In genomic region chr3:34444802-34445201, GRCm38 (mm10) we compare ENCODE assay signal across 16 mouse cellular contexts.
DNase-seq lines count a peak whose midpoint lies in the region; ATAC-seq lines count a peak whose summit lies in the region.
"Had no signal": no experiment of that assay in that cellular context is flagged by ENCODE, and none has a peak within 500 bp of the region (broad histone marks: within the 10 kb centered on the region; RNA-seq: fewer than 3 reads in every experiment).

No protein-coding gene starts in this region.

- DNase-seq in retina, postnatal 1 day: peak; percentile 56
- DNase-seq in retina, embryonic 14.5 days (ENCODE audit: low spot score): no peak
- DNase-seq in urinary bladder, postnatal 10 days (ENCODE audit: low spot score): no peak
- no peak for DNase-seq in urinary bladder, adult 18-20 months (ENCODE audit: low spot score in 2 of 2)
- DNase-seq: cerebellum, adult 11 months; heart, adult 2 months; heart, postnatal 14 days; kidney, postnatal 14 days; liver, postnatal 0 days had no signal

- peaks cover 29% of the 10 kb centered on the region for H3K4me1 ChIP-seq in forebrain, embryonic 16.5 days (replicated peaks; ENCODE audit: control insufficient read depth, insufficient read depth, low read length)
- H3K4me1 ChIP-seq in midbrain, embryonic 12.5 days: peaks cover 47% of the 10 kb centered on the region
- H3K4me1 ChIP-seq in stomach, embryonic 16.5 days (ENCODE audit: control insufficient read depth, insufficient read depth, low read length): 0 out of 2 replicates have a peak, but pooled peaks cover 3% of the 10 kb centered on the region

- no peaks in the 10 kb centered on the region for H3K36me3 ChIP-seq in forebrain, embryonic 16.5 days (ENCODE audit: control insufficient read depth, insufficient read depth)
- H3K36me3 ChIP-seq in midbrain, embryonic 12.5 days: no peaks in the 10 kb centered on the region
- H3K36me3 ChIP-seq in stomach, embryonic 16.5 days (ENCODE audit: control insufficient read depth, insufficient read depth, low read length): no peaks in the 10 kb centered on the region
- H3K36me3 ChIP-seq: limb, embryonic 13.5 days had no signal

- no peak for ATAC-seq in forebrain, embryonic 16.5 days
- no peak for ATAC-seq in midbrain, embryonic 12.5 days (ENCODE audit: low FRiP score, low read depth)
- 0 out of 2 replicates have a peak, but pooled peaks have one; percentile 33 for ATAC-seq in stomach, embryonic 16.5 days (ENCODE audit: insufficient read depth, low FRiP score)
- ATAC-seq: CD4-positive, CD25-positive, alpha-beta regulatory T cell, adult 4 months; intestine, embryonic 16.5 days; liver, postnatal 0 days had no signal

- H3K4me3 ChIP-seq in forebrain, embryonic 16.5 days (replicated peaks; ENCODE audit: low read length): no peak overlapping the region
- no peak overlapping the region for H3K4me3 ChIP-seq in midbrain, embryonic 12.5 days
- no peak overlapping the region for H3K4me3 ChIP-seq in stomach, embryonic 16.5 days (replicated peaks; ENCODE audit: low read length)
- H3K4me3 ChIP-seq: heart, adult 2 months; limb, embryonic 13.5 days had no signal

- peaks cover 4% of the 10 kb centered on the region; the same call in 1 of the 2 replicates for H3K9me3 ChIP-seq in forebrain, embryonic 16.5 days (ENCODE audit: control insufficient read depth, low read length)
- H3K9me3 ChIP-seq in midbrain, embryonic 12.5 days: no peaks in the 10 kb centered on the region
- no peaks in the 10 kb centered on the region for H3K9me3 ChIP-seq in stomach, embryonic 16.5 days (replicated peaks; ENCODE audit: control insufficient read depth, low read length)
- H3K9me3 ChIP-seq: limb, embryonic 13.5 days had no signal

- H3K27ac ChIP-seq in forebrain, embryonic 16.5 days (ENCODE audit: low read length): peak overlapping the region; percentile 3; the same call in 1 of the 2 replicates
- 0 out of 2 replicates have a peak overlapping the region, but pooled peaks have one; percentile 22 for H3K27ac ChIP-seq in midbrain, embryonic 12.5 days (replicated peaks)
- H3K27ac ChIP-seq in stomach, embryonic 16.5 days (ENCODE audit: low read length): no peak overlapping the region
- H3K27ac ChIP-seq: heart, adult 2 months; limb, embryonic 13.5 days; macrophage had no signal

- WGBS in forebrain, embryonic 16.5 days: 20% methylated on average over 5 of the region's 5 CpGs
- WGBS in midbrain, embryonic 12.5 days: 31% methylated on average over 5 of the region's 5 CpGs
- WGBS in stomach, embryonic 16.5 days: 35% methylated on average over 5 of the region's 5 CpGs

- H3K9ac ChIP-seq in forebrain, embryonic 16.5 days (replicated peaks; ENCODE audit: low read depth, low read length): no peak overlapping the region
- H3K9ac ChIP-seq in midbrain, embryonic 12.5 days (replicated peaks): no peak overlapping the region
- no peak overlapping the region for H3K9ac ChIP-seq in stomach, embryonic 16.5 days (ENCODE audit: low read length)
- H3K9ac ChIP-seq: limb, embryonic 13.5 days; liver, postnatal 0 days had no signal

- peaks cover 2% of the 10 kb centered on the region; the same call in 1 of the 2 replicates for H3K27me3 ChIP-seq in forebrain, embryonic 16.5 days (replicated peaks; ENCODE audit: control insufficient read depth, insufficient read depth, low read length)
- peaks cover 3% of the 10 kb centered on the region; the same call in 1 of the 2 replicates for H3K27me3 ChIP-seq in midbrain, embryonic 12.5 days
- H3K27me3 ChIP-seq in stomach, embryonic 16.5 days (ENCODE audit: control insufficient read depth, insufficient read depth, low read length): no peaks in the 10 kb centered on the region

- no peak overlapping the region for H3K4me2 ChIP-seq in forebrain, embryonic 16.5 days (ENCODE audit: low read length)
- H3K4me2 ChIP-seq in midbrain, embryonic 12.5 days (replicated peaks): no peak overlapping the region
- H3K4me2 ChIP-seq in stomach, embryonic 16.5 days (ENCODE audit: low read depth, low read length): no peak overlapping the region
